Mouse (Mus musculus) NIH3T3 (cell line): ENCODE results near the gene Hist1h2ad.
"Not testable (repeated sequence)": the region's sequence is repeated elsewhere in the genome, so short reads cannot be mapped to it uniquely, and the experiment has no call there.

Source experiments
- DNase-seq: peaks from one replicate; pipeline ENCODE4 v3.0.0-alpha.2; 2012; ENCODE audit warnings: low read depth

The Hist1h2ad gene

GRCm38 (mm10) chr13:23573898-23574524 lies at the start of gene Hist1h2ad, which contains the start of gene Hist1h2bf:
Gene Hist1h2ad, plus strand, starts transcription at chr13:23574381.
Gene Hist1h2bf, minus strand, starts transcription at chr13:23574196.
- peak; percentile 95 for DNase-seq

DNA sequence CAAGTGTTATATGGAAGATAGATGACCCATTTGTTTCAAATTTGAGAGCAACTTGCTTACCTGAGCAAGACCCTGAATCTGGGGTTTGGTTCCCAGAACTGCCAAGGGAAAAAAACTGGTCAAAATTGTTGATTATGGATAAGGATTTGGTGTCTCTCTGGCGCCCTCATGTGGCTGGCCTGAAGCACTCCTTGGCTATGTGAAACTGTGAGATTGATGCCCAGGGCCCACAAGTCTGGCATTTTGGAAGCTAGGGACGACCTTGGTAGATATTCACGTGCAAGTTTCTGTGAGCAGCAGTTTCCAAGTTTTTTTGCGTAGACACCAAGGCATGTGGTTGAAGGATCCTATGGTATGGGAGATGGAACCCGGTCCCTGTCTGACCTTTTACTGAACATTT lies 49.5 kb upstream of the Hist1h2ad start:
- peak; percentile 90 for DNase-seq

GRCm38 (mm10) chr13:23525901-23526300 lies 48.3 kb upstream of the Hist1h2ad start:
- DNase-seq, result peak; percentile 32

DNA sequence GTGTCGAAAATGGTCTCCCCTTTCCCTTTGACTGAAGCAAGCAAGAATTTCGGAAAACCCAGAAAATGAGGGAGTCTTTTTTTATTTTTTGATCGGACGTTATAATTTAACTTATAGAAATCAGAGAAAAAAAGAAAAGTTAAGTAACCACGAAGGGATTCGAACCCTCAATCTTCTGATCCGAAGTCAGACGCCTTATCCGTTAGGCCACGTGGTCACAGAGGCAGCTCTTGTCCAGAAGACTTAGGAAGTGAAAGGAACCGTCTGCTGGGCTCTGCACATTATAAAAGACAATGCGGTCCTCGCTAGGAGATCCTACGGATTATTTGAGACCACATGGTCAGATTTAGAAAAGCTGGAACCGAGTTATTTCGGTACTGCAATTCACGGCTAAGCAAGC lies 47.9 kb upstream of the Hist1h2ad start:
- DNase-seq, result peak; percentile 94

- DNase-seq, result no peak
These were observed 45.2 kb upstream of the Hist1h2ad start for GRCm38 (mm10) chr13:23529005-23529404.

- DNase-seq, result no peak
These were observed 44.6 kb upstream of the Hist1h2ad start for GRCm38 (mm10) chr13:23529480-23530165.

GRCm38 (mm10) chr13:23530181-23530900 lies 43.8 kb upstream of the Hist1h2ad start:
- peak; percentile 76 for DNase-seq

- peak; percentile 96 for DNase-seq
These were observed 43.0 kb upstream of the Hist1h2ad start, which contains the start of gene Hist1h4h for GRCm38 (mm10) chr13:23530901-23531875. Gene Hist1h4h, plus strand, starts transcription at chr13:23531050.

DNA sequence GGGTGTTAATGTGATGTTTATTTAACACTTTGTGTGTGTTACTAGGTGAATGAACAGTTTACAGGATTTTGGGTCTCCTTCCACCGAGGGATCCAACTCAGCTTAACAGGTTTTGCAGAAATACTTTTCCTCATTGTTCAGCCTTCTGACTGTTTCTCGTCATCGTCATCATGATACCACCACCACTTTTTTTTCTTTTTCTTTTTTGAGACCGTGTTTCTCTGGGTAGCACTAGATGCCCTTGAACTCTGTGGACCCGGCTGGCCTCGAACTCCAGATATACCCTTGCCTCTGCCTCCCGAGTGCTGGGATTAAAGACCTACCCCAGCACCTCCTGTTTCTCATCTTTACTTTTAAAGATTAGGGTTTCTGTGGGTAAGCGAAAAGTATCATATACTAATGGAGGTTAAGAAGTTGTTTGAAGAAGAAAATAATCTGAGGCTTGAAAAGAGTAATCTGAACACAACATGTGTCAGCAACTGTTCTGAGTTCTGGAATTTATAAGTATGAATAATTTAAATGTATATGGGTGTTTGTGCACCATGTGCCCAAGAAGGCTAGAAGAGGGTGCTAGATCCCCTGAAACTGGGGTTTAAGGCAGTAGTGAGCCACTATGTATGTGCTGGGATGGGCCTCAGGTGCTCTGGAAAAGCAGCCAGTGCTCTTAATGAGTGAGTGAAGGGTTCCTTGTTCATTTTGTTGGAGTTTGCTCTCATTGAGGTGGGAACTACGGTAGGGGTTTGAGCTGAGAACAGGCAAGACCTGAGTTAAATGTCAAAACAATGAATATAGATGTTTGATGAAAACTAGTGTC lies 41.7 kb upstream of the Hist1h2ad start:
- DNase-seq, result peak; percentile 22

DNA sequence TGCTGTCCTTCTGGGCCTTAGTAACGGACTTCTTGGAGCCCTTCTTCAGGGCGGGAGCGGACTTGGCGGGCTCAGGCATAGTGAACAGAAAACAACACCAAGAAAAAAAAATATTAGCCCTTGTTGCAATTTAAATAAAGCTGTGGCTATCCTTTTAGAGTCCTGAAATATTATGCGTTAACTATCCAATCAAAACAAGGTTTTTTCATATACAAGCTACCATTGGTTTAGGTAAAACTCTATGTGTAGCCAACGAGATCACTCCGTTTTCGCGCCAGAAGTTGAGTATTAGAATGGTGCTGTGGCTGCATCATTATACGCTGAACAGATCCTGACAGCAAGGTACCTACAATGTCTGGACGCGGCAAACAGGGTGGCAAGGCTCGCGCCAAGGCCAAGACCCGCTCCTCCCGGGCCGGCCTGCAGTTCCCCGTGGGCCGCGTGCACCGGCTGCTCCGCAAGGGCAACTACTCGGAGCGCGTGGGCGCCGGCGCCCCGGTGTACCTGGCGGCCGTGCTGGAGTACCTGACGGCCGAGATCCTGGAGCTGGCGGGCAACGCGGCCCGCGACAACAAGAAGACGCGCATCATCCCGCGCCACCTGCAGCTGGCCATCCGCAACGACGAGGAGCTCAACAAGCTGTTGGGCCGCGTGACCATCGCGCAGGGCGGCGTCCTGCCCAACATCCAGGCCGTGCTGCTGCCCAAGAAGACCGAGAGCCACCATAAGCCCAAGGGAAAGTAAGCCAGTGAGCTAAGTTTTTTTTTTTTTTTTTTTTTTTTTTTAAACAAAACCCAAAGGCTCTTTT lies 40.4 kb upstream of the Hist1h2ad start, which contains the start of gene Hist1h2af:
Gene Hist1h2af (plus strand): TSS at position 347 of the 808 bp plus-strand sequence.
- DNase-seq, result peak; percentile 87

DNA sequence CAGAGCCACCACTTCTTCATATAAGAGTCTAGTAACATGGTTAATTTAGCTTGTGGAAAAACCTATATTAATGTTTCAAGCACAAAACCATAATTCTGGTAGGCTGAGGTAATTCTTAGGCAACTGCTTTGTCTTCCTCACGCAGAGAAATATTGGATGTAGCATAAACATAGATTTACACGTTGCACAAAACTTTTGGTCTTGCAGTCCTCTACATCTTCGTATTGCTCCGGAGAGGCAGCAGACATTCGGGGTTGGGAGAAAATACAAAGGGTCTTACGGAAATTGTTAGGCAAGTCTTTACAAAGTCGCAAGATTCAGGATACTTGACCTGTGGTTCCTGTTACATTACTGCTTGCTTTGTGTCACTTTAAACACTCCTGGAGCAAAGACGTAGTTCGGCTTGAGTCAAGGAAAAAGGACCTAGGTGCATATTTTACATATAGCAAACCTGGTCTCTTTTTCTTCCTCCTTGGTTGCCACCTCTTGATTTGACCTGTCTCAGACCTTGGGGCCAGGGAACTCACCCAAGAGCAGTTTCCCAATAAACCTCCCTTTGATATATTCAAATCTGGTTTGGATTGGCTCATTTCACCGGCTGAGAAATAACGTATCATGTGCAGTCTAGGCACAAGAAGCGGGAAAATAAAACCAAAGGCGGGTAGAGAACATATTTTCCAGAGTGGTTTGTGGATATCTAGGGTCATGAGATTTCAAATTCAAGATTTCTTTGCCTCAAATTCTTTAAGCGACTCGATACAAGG lies 39.6 kb upstream of the Hist1h2ad start:
- DNase-seq, result no peak

GRCm38 (mm10) chr13:23535137-23536075 lies 38.8 kb upstream of the Hist1h2ad start, which contains the start of gene Hist1h3g:
Gene Hist1h3g, plus strand, starts transcription at chr13:23535422.
- peak; percentile 90 for DNase-seq

DNA sequence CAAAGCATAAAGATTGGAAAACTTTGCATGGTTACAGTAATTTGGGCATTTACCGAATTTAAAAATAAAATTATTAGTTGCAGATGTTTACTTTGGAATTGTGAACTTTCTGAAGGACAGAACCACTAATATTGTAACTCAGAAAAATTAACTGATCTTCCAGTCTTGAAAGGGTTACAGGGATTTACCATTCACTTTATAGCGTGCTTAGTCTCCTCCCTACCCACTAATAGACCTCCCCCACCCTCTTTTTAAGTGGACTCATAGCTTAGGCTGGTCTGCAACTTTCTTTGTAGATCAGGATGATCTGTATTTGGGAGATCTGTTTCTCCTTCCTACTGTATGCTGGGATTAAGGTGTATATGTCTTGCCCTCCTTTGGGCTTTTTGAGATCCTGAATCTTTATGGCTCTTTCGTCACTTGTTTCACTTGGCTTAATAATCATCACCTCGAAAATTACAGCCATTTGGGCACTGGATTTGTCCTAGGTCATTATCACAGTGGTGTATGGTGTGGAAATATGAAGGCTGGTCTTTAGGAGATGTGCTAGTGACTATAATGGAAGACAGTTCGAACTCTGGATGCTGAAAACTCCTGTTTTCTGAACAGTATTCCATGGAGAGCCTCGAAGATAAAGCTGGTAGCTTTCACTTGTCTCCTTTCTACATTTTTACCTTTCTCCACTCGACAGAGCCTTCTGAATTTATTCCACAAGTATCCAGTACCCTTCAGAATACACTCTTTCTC lies 37.9 kb upstream of the Hist1h2ad start:
- DNase-seq, result no peak

DNA sequence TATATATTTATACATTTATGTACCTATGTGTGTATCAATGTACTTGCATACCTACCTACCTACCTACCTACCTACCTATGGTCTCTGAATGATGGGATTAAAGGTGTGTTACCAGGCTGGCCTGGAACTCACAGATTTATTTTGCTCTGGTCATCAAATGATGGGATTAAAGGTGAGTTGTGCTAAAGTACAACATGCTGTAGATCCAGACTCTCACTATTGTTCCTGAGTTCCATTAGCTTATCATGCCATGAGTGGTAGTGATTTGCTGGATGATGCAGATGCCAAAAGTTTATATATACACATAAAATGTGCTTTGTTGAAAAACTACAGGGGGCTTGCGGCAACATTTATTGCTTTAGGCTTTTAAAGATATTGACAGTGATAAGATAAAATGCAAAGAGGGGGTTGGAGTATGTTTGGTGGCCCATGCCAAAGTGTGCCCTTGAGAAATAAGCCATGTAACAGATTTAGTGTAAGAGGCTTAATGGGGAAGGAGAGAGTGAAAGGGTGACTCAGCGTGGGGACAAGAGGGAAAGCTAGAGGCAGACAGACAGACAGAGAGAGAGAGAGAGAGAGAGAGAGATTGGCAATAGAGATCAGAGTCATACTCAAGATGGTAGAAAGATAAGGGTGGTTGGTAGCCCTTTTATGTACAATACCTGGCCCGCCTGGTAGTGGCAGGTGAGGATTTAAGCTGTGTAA lies 37.0 kb upstream of the Hist1h2ad start:
- DNase-seq, result no peak

- no peak for DNase-seq
These were observed 35.9 kb upstream of the Hist1h2ad start for GRCm38 (mm10) chr13:23538249-23538648.

DNA sequence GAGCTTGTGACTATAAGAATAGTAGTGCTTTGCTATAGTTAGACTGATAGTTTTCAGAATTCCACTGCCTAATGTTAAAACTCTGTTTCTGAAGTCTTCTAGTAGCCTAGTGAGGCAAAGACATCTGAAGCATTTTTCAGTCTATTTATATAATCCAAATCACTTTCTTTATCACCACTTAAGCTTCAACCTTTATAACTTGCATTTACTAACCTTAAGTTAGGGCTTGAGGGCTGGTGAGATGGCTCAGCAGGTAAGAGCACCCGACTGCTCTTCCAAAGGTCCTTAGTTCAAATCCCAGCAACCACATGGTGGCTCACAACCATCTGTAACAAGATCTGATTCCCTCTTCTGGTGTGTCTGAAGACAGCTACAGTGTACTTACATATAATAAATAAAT lies 34.4 kb upstream of the Hist1h2ad start:
- not testable (repeated sequence) for DNase-seq
